Mouse (Mus musculus) small intestine, adult 2 months (tissue): ENCODE data around the gene Cog6. TPM values are rescaled to one million over a fixed set of nuclear protein-coding genes. Genes with fewer than 3 reads are reported as not detected.
"Not testable (repeated sequence)": the region's sequence is repeated elsewhere in the genome, so short reads cannot be mapped to it uniquely, and the experiment has no call there.

Source experiments
- H3K27ac ChIP-seq: fragments of 200-500 bp; 2 replicates; pipeline ENCODE4 v1.5.1; 2012; ENCODE audit warnings: low read depth, low read length, control low read depth, inconsistent platforms; ENCODE audit not compliant: insufficient read depth
- H3K27me3 ChIP-seq: fragments of 200-500 bp; 2 replicates; pipeline ENCODE4 v1.6.1; 2012; ENCODE audit warnings: mild to moderate bottlenecking, moderate library complexity, low read length, inconsistent platforms; ENCODE audit not compliant: control insufficient read depth, insufficient read depth
- H3K36me3 ChIP-seq: fragments of 200-500 bp; 2 replicates; pipeline ENCODE4 v1.6.1; 2012; ENCODE audit warnings: mild to moderate bottlenecking, low read length, control low read depth, inconsistent platforms; ENCODE audit not compliant: control insufficient read depth, insufficient read depth
- H3K4me1 ChIP-seq: fragments of 200-500 bp; 2 replicates; pipeline ENCODE4 v1.6.1; 2012; ENCODE audit warnings: low read length, inconsistent platforms, mixed read lengths; ENCODE audit not compliant: control insufficient read depth, insufficient read depth, insufficient read length
- H3K4me3 ChIP-seq: fragments of 200-500 bp; 2 replicates; pipeline ENCODE4 v1.5.1; 2012; ENCODE audit warnings: low read depth, mild to moderate bottlenecking, control low read depth, inconsistent platforms, low read length, moderate library complexity
- CTCF ChIP-seq: fragments of 200-500 bp; IDR thresholded peaks from 2 replicates; pipeline ENCODE4 v1.5.1; 2012; ENCODE audit warnings: low read depth, mild to moderate bottlenecking, control low read depth, inconsistent platforms, low read length, moderate library complexity, mixed read lengths; ENCODE audit not compliant: insufficient replicate concordance, insufficient read length; ENCODE audit errors: extremely low read depth
- POLR2A ChIP-seq: fragments of 200-500 bp; IDR thresholded peaks from 2 replicates; pipeline ENCODE4 v1.6.1; 2012; ENCODE audit warnings: low read depth, mild to moderate bottlenecking, control low read depth, inconsistent platforms, low read length, moderate library complexity
- WGBS: fragments of 180-500 bp; shearing (Covaris S2); methylation state at CpG from one replicate; pipeline ENCODE4 v1.1.7; 2018; 5-methylcytosine and 5-hydroxymethylcytosine counted together
- polyA plus RNA-seq: library from polyadenylated mRNA; depleted of rRNA; stranded (reverse); fragments of >200 nt; gene quantifications from 2 replicates; pipeline ENCODE4 v1.2.3, GENCODE M21; 2012

Gene Cog6
- polyA plus RNA-seq, 1 experiment, result 11.9 TPM

DNA sequence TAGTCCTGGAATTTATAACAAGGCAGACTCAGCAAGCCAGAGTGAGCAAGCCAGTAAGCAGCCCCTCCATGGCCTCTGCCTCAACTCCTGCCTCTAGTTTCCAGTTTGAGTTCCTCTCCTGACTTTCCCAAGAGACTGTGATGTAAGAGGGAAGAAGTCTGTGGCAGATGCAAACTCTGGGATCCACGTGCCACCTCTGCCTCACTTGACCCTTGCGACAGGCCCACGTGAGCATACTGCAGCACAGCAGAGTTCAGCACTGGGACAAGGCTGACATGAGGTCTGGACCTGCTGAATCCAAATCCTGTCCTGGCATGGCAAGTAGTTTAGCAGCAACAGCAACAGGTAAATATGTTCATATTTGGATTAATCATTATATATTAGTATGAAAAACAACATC lies 17.0 kb downstream of the Cog6 start:
- Histone ChIP-seq H3K4me3 (no peak overlapping the region), H3K4me1 (no peaks in the 10 kb centered on the region), H3K27me3 (no peaks in the 10 kb centered on the region), H3K36me3 (peaks cover 43% of the 10 kb centered on the region), H3K27ac (no peak overlapping the region)
- TF ChIP-seq POLR2A (no peak), CTCF (no peak)
- 86% methylated on average over 3 of the region's 3 CpGs for WGBS

GRCm38 (mm10) chr3:52999016-52999744 lies 17.9 kb downstream of the Cog6 start:
- no peaks in the 10 kb centered on the region for H3K27me3 ChIP-seq
- H3K36me3 ChIP-seq, result peaks cover 43% of the 10 kb centered on the region
- WGBS, result 85% methylated on average over 15 of the region's 15 CpGs
- H3K27ac ChIP-seq, result no peak overlapping the region
- TF ChIP-seq CTCF, result no peak
- TF ChIP-seq POLR2A, result no peak
- no peak overlapping the region for H3K4me3 ChIP-seq
- H3K4me1 ChIP-seq, result no peaks in the 10 kb centered on the region

GRCm38 (mm10) chr3:52997381-52997780 lies 19.7 kb downstream of the Cog6 start:
- Histone ChIP-seq H3K27ac (no peak overlapping the region), H3K4me1 (no peaks in the 10 kb centered on the region), H3K36me3 (peaks cover 52% of the 10 kb centered on the region), H3K27me3 (no peaks in the 10 kb centered on the region), H3K4me3 (no peak overlapping the region)
- TF ChIP-seq POLR2A (no peak), CTCF (no peak)
- WGBS, result 89% methylated on average over 1 of the region's 1 CpGs

DNA sequence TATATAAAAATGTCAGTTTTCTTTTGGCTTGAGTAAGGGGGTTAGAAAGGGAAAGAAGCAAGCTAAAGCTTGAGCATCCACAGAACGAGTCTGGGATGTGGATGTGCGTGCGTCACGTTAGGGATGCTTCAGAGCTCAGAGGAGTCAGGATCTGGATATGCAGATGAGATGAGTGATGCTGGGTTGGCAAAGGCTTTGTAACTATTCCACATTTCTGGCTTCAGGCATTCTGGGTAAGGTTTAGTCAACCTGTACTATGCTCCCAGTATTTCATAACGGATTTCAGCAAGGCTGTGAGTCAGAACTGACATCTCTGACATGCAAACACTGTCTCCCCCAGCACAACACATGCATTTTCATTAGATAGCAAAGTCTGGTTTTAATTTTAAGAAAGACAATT lies 20.4 kb downstream of the Cog6 start:
- Histone ChIP-seq H3K27ac (no peak overlapping the region), H3K4me1 (no peaks in the 10 kb centered on the region), H3K4me3 (no peak overlapping the region), H3K27me3 (no peaks in the 10 kb centered on the region), H3K36me3 (peaks cover 52% of the 10 kb centered on the region)
- TF ChIP-seq POLR2A (no peak), CTCF (no peak)
- WGBS, result 92% methylated on average over 5 of the region's 5 CpGs

DNA sequence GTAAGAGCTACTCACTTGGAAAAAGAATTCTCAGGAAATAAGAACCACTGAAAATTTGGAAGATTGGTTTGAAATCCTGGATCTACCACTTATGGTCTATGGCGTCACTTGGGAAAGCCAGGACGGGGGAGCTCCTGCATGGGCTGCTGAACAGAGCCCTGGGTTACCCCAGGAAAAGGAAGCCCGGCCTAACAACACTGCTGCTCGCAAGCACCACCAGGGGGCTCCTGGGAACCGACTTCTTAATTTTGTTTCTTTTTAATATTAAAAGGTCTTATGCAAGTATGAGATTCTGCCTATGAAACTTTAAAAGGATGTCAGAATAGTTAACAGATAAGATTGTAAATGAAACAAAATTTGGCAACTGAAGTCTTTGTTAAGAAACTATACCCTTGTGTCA lies 22.4 kb downstream of the Cog6 start:
- H3K4me3 ChIP-seq, result no peak overlapping the region
- H3K27me3 ChIP-seq, result no peaks in the 10 kb centered on the region
- TF ChIP-seq POLR2A, result no peak
- TF ChIP-seq CTCF, result peak; percentile 31; the same call in 1 of the 2 replicates
- WGBS, result 73% methylated on average over 5 of the region's 5 CpGs
- peaks cover 48% of the 10 kb centered on the region for H3K36me3 ChIP-seq
- H3K4me1 ChIP-seq, result no peaks in the 10 kb centered on the region
- H3K27ac ChIP-seq, result no peak overlapping the region

GRCm38 (mm10) chr3:52993296-52993695 lies 23.7 kb downstream of the Cog6 start:
- 85% methylated on average over 10 of the region's 10 CpGs for WGBS
- no peak overlapping the region for H3K27ac ChIP-seq
- peaks cover 51% of the 10 kb centered on the region for H3K36me3 ChIP-seq
- no peaks in the 10 kb centered on the region for H3K27me3 ChIP-seq
- no peak for TF ChIP-seq POLR2A
- TF ChIP-seq CTCF, result no peak
- H3K4me3 ChIP-seq, result no peak overlapping the region
- no peaks in the 10 kb centered on the region for H3K4me1 ChIP-seq

GRCm38 (mm10) chr3:52990041-52990737 lies 26.8 kb downstream of the Cog6 start:
- Histone ChIP-seq H3K27ac (no peak overlapping the region), H3K27me3 (no peaks in the 10 kb centered on the region), H3K36me3 (peaks cover 42% of the 10 kb centered on the region), H3K4me1 (no peaks in the 10 kb centered on the region), H3K4me3 (no peak overlapping the region)
- WGBS, result 76% methylated on average over 18 of the region's 18 CpGs
- TF ChIP-seq CTCF (no peak), POLR2A (no peak)

DNA sequence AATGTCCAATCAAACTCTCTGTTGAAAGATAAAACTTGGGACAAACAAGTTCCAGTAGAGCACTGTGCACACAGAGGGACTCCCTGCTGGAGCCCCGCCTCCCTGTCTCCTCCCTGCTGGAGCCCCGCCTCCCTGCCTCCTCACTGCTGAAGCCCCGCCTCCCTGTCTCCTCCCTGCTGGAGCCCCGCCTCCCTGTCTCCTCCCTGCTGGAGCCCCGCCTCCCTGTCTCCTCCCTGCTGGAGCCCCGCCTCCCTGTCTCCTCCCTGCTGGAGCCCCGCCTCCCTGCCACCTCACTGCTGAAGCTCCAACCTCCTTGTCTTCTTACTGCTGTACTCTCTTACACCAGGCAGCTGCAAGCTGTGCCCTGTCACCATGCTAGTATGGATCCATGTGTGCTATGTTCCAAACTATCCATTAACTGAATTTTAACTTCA lies 31.5 kb downstream of the Cog6 start:
- WGBS, result 49% methylated on average over 7 of the region's 7 CpGs
- not testable (repeated sequence) for H3K27ac ChIP-seq, H3K4me1 ChIP-seq, H3K27me3 ChIP-seq, H3K4me3 ChIP-seq
- H3K36me3 ChIP-seq, result peaks cover 23% of the 10 kb centered on the region
